Mouse (Mus musculus): Measurements from ENCODE around the gene Vrk2. TPM values are rescaled to one million over a fixed set of nuclear protein-coding genes. Genes with fewer than 3 reads are reported as not detected.

The Vrk2 gene
- total RNA-seq, 2 experiments from 2014 or later, result 2.3 to 5.0 TPM

DNA sequence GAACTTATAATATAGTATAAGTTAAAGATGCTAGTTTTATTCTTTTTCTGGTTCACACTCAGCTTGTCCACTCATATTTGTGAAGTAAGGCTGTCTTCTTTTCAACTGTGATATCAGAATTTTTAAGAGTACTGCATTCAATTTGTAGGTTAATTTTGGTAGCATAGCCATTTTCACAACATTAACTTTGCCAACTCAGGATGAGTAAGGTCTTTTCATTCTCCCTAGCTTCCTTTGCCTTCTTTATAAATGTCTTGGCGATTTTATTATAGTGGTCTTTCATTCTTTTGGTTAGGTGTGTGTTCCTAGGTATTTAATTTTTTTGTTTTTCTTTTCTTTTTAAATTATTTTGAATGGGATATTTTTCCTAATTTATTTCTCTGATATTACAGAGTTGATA, 143.2 kb downstream of the Vrk2 start:
- Histone ChIP-seq H3K27ac (no peak overlapping the region), H3K4me3 (no peak overlapping the region)
- intact Hi-C loops (cut with DNase I), result no loop called here
- DNase-seq (ENCODE audit: extremely low spot score in 1 of 2, low spot score in 2 of 2), result no peak
- no peak for TF ChIP-seq CTCF (IDR thresholded peaks at IDR 0.05)

DNA sequence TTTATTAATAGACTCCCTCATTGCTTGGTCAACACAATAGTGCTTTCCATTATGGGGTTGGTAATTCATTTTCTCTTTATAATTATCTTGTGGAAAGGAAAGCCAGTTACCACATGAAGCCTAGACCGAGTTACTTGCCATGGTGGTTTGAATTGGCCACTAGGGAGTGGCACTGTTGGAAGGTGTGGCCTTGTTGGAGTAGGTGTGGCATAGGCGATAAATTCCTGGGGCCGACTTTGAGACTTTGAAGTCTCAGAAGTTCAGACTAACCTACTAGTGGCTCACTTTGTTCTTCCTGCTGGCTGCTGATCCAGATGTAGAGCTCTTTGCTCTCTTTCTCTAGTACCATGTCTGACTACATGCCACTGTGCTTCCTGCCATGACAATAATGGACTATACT, 144.0 kb downstream of the Vrk2 start:
- Histone ChIP-seq H3K4me3 (no peak overlapping the region), H3K27ac (no peak overlapping the region)
- TF ChIP-seq CTCF (IDR thresholded peaks at IDR 0.05), result no peak
- intact Hi-C loops (cut with DNase I), result no loop called here
- DNase-seq (ENCODE audit: extremely low spot score in 1 of 2, low spot score in 2 of 2), result no peak

DNA sequence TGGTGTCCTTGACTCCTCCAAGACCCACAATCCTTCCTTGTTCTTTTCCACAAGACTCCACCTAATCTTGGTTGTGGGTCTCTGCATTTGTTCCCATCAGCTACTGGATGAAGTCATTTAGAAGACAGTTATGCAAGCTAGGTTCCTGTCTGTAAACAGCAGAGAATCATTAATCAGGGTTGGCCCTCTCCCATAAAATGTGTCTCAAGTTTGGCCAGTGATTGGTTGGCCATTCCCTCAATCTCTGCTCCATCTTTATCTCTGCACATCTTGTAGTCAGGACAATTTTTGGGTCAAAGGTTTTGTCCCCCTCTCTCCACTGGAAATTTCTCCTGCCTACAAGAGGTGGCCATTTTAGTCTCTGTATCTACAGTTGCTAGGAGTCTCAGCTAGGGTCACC, 149.4 kb downstream of the Vrk2 start:
- Histone ChIP-seq H3K27ac (no peak overlapping the region), H3K4me3 (no peak overlapping the region)
- DNase-seq (ENCODE audit: extremely low spot score in 1 of 2, low spot score in 2 of 2), result no peak
- no peak for TF ChIP-seq CTCF (IDR thresholded peaks at IDR 0.05)
- intact Hi-C loops (cut with DNase I), result no loop called here

DNA sequence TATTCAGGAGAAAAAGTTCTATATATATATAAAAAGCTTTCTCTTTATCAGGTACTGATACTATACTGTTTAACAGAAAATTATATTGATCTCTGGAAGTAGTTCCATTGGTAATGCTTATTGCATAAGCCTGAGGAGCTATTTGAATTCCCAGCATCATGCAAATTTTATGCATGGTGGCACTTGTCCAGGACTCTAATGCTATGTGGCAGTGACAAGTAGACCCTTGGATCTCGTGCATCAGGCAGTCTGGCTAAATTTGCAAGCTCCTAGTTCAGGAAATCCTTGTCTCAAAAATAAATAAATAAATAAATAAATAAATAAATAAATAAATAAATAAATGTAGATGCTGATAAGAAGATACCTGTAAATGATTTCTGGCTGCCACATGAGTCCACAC, 152.7 kb downstream of the Vrk2 start:
- H3K4me3 ChIP-seq, result no peak overlapping the region
- TF ChIP-seq CTCF (IDR thresholded peaks at IDR 0.05), result no peak
- intact Hi-C loops (cut with DNase I), result no loop called here
- no peak for DNase-seq (ENCODE audit: extremely low spot score in 1 of 2, low spot score in 2 of 2)
- no peak overlapping the region for H3K27ac ChIP-seq

DNA sequence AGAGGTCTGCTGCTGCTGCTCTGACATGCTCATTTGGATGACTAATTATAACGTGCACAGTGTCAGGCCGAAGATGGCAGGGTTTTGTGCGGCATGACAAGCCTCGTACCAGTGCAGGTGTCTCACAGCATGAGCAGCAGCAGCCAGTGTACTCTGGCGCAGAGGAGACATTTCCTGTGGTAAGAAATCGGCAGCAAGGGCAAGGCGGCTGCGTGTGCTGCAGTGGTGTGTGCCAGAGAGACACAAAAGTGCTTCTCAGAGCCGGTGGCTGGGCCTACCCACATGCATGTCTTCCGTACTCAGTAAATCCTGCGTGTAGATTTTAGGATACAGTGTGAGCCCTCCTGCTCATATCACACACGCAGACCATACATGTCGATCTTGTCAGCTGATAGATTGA, 156.0 kb downstream of the Vrk2 start:
- no peak for TF ChIP-seq CTCF (IDR thresholded peaks at IDR 0.05)
- H3K27ac ChIP-seq, result no peak overlapping the region
- DNase-seq (ENCODE audit: extremely low spot score in 1 of 2, low spot score in 2 of 2), result peak in 1 of 2 experiments; percentile 16
- intact Hi-C loops (cut with DNase I), result no loop called here
- H3K4me3 ChIP-seq, result no peak overlapping the region

DNA sequence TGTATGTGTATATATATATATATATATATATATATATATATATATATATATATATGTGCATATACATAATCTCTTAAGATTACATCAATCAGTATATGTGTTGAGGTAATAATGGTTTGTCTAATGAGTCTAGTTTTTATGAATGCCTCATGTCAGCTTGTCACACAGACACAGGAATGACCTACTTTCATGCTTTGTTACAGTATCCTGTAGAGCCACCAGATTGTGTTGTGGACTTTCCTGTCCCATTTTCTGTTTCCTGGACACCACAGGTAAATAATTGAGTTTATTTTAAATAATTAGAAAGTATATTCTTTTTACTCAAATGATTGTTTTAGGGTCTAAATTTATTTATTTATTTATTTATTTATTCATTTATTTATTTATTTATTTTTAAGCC, 159.6 kb downstream of the Vrk2 start:
- no peak for DNase-seq (ENCODE audit: extremely low spot score in 1 of 2, low spot score in 2 of 2)
- intact Hi-C loops (cut with DNase I), result no loop called here
- no peak for TF ChIP-seq CTCF (IDR thresholded peaks at IDR 0.05)
- no peak overlapping the region for H3K4me3 ChIP-seq
- H3K27ac ChIP-seq, result no peak overlapping the region

DNA sequence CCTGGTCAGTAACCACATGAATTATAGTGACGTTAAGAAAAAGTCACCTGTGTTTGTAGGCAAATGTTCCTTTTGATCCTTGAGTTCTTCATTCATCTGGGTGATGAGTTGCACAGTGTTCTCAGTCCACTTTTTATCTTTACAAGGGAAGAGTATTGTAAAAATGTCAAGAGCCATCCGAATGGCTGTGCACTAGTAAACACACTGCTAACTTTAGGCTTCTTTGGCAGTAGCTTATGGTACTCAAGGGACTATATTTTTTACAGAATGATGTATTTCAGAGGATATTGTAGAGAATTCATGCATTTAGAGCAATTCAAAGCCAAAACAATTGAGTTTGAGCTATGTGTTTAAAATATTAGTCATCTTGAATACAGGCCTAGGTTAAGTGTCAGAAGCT, 172.3 kb downstream of the Vrk2 start:
- TF ChIP-seq CTCF (IDR thresholded peaks at IDR 0.05), result no peak
- no peak for DNase-seq (ENCODE audit: extremely low spot score in 1 of 2, low spot score in 2 of 2)
- intact Hi-C loops (cut with DNase I), result no loop called here
- Histone ChIP-seq H3K4me3 (no peak overlapping the region), H3K27ac (no peak overlapping the region)

Other genes starting within 250 kb of the Vrk2 start
- gene Fancl, start 207.9 kb downstream of the Vrk2 start, total RNA-seq (2021), result 1 to 10 TPM; 8.4 to 9.6 TPM
- not detected for gene Gm6899, start 758 bp downstream of the Vrk2 start, total RNA-seq (2021)